Mouse (Mus musculus) testis, adult 2 months (tissue): ENCODE results near the gene Defb25.
"Not testable (repeated sequence)": the region's sequence is repeated elsewhere in the genome, so short reads cannot be mapped to it uniquely, and the experiment has no call there.

Experiments used
- CTCF ChIP-seq: fragments of 200-500 bp; IDR thresholded peaks from 2 replicates; pipeline ENCODE4 v1.5.1; 2012; ENCODE audit warnings: low read depth, mild to moderate bottlenecking, inconsistent platforms, low read length, moderate library complexity; ENCODE audit not compliant: control insufficient read depth, insufficient read depth, insufficient replicate concordance
- POLR2A ChIP-seq: fragments of 200-500 bp; IDR thresholded peaks from 2 replicates; pipeline ENCODE4 v1.6.1; 2012; ENCODE audit warnings: low read depth, mild to moderate bottlenecking, inconsistent platforms, low read length, moderate library complexity; ENCODE audit not compliant: control insufficient read depth

GRCm38 (mm10) chr2:152666191-152666590, 43.3 kb upstream of the Defb25 start:
- not testable (repeated sequence) for TF ChIP-seq CTCF, POLR2A
